Mouse (Mus musculus): Measurements from ENCODE around the gene Vmn1r169. TPM values are rescaled to one million over a fixed set of nuclear protein-coding genes. Genes with fewer than 3 reads are reported as not detected.
"Not testable (repeated sequence)": the region's sequence is repeated elsewhere in the genome, so short reads cannot be mapped to it uniquely, and the experiment has no call there.

Vmn1r169 gene
- polyA plus RNA-seq (2012; rRNA removed), result not detected in 2 replicates

DNA sequence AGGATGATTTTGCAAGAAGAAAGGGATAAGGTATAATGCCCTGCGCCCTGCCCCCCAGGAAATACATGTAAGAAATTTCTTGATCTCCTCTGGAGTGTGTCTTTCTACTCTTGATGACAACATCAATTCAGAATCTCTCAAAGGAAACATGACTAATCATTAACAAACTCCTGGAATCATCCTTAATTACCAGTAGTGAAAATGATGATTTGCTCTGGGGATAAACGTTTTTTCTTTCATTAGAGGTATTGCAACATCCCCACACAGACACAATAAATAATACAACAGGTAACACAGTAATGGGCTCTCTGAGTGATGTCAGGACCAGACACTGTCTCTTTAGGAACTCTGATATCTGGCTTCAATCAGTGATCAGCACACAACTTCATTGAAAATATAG lies at the start of gene Vmn1r169:
TSS of gene Vmn1r169 (plus strand) at position 301 of the 400 bp plus-strand sequence.
- not testable (repeated sequence) for DNase-seq (ENCODE audit: low read depth)

DNA sequence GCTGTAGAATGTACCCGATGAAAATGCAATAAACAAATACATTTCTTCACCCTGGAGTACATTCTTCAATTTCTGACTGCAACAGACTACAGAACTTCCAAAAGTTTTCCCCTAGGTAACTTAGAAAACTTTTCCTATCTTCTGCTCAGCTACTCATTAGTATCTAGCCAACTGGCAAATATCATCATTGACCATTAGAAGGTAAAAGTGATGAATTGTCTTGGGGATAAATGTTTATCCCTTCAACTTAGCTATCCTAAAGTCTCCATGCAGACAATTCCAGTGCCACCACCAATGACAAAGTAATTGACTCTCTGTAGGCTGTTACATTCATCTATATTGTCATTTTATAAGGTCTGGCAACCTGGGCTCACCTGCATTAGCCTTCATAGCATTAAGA lies 35.9 kb upstream of the Vmn1r169 start, which contains the start of gene Vmn1r168:
TSS of gene Vmn1r168 (plus strand) at position 301 of the 400 bp plus-strand sequence.
- DNase-seq (ENCODE audit: low read depth), result not testable (repeated sequence)

DNA sequence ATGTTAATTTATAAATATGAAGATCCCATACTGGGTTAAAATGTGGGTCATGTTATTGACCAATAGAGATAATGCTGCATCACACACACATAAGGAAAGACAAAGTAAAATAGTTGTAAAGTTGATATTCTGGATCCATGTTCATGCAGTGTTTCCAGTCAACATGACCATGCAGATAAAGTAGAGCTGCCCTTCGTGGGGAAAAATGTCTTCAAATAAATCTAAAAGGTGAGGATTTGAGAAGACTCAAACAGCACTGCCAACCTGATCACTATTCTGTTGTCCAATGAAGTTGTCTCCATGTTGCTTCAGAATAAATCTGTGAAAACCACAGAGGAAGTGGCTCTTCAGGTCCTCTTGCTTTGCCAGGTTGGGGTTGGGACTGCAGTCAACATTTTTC lies 30.5 kb downstream of the Vmn1r169 start, which contains the start of gene Vmn1r170:
TSS of gene Vmn1r170 (plus strand) at position 301 of the 400 bp plus-strand sequence.
- DNase-seq (ENCODE audit: low read depth), result not testable (repeated sequence)

Other genes with a start within 250 kb of the Vmn1r169 start
- gene Nlrp5, start 189.6 kb upstream of the Vmn1r169 start, polyA plus RNA-seq (2012; rRNA removed), result not detected in 2 replicates
- gene Vmn1r167, start 68.3 kb upstream of the Vmn1r169 start, polyA plus RNA-seq (2012; rRNA removed), result not detected in 2 replicates
- not detected in 2 replicates for gene Vmn1r168, start 35.8 kb upstream of the Vmn1r169 start, polyA plus RNA-seq (2012; rRNA removed)
- gene Vmn1r170, start 30.6 kb downstream of the Vmn1r169 start, polyA plus RNA-seq (2012; rRNA removed), result not detected in 2 replicates
- gene Vmn1r171, start 55.2 kb downstream of the Vmn1r169 start, polyA plus RNA-seq (2012; rRNA removed), result not detected in 2 replicates
- not detected in 2 replicates for gene Vmn1r172, start 82.8 kb downstream of the Vmn1r169 start, polyA plus RNA-seq (2012; rRNA removed)
- not detected in 2 replicates for gene Vmn1r173, start 125.2 kb downstream of the Vmn1r169 start, polyA plus RNA-seq (2012; rRNA removed)
- gene Vmn1r174, start 176.7 kb downstream of the Vmn1r169 start, polyA plus RNA-seq (2012; rRNA removed), result not detected in 2 replicates
- gene Vmn1r175, start 235.1 kb downstream of the Vmn1r169 start, polyA plus RNA-seq (2012; rRNA removed), result not detected in 2 replicates